In genomic region chr5:76154434-76155165, GRCm38 (mm10) we compare ENCODE assay signal across 17 mouse cellular contexts. TPM values are rescaled to one million over a fixed set of nuclear protein-coding genes. Genes with fewer than 3 reads are reported as not detected.
DNase-seq lines count a peak whose midpoint lies in the region; ATAC-seq lines count a peak whose summit lies in the region.
"Had no signal": no experiment of that assay in that cellular context is flagged by ENCODE, and none has a peak within 500 bp of the region (broad histone marks: within the 10 kb centered on the region; RNA-seq: fewer than 3 reads in every experiment).

No protein-coding gene starts in this region.

- no peak overlapping the region for H3K4me2 ChIP-seq in liver, embryonic 16.5 days (ENCODE audit: low read depth, low read length)
- H3K4me2 ChIP-seq in liver, embryonic 12.5 days = no peak overlapping the region
- peak overlapping the region; percentile 41 for H3K4me2 ChIP-seq in heart, embryonic 15.5 days
- H3K4me2 ChIP-seq in intestine, embryonic 16.5 days (ENCODE audit: low read depth, low read length) = no peak overlapping the region
- no peak overlapping the region for H3K4me2 ChIP-seq in stomach, embryonic 15.5 days
- H3K4me2 ChIP-seq: hindbrain, embryonic 15.5 days; liver, embryonic 13.5 days; midbrain, embryonic 11.5 days had no signal

- H3K9me3 ChIP-seq in liver, embryonic 16.5 days (replicated peaks; ENCODE audit: control insufficient read depth, low read length) = no peaks in the 10 kb centered on the region
- H3K9me3 ChIP-seq in liver, embryonic 12.5 days (replicated peaks) = no peaks in the 10 kb centered on the region
- no peaks in the 10 kb centered on the region for H3K9me3 ChIP-seq in heart, embryonic 15.5 days (replicated peaks)
- no peaks in the 10 kb centered on the region for H3K9me3 ChIP-seq in intestine, embryonic 16.5 days (ENCODE audit: control insufficient read depth, low read length)
- no peaks in the 10 kb centered on the region for H3K9me3 ChIP-seq in stomach, embryonic 15.5 days
- no peaks in the 10 kb centered on the region for H3K9me3 ChIP-seq in forebrain, embryonic 10.5 days
- H3K9me3 ChIP-seq: hindbrain, embryonic 15.5 days; liver, embryonic 13.5 days had no signal

- no peak overlapping the region for H3K27ac ChIP-seq in liver, embryonic 16.5 days (ENCODE audit: low read length)
- H3K27ac ChIP-seq in liver, embryonic 12.5 days = no peak overlapping the region
- H3K27ac ChIP-seq in heart, embryonic 15.5 days = peak overlapping the region; percentile 82
- no peak overlapping the region for H3K27ac ChIP-seq in intestine, embryonic 16.5 days (ENCODE audit: low read length)
- no peak overlapping the region for H3K27ac ChIP-seq in stomach, embryonic 15.5 days
- H3K27ac ChIP-seq in forebrain, embryonic 10.5 days = no peak overlapping the region
- H3K27ac ChIP-seq: hindbrain, embryonic 15.5 days; liver, embryonic 13.5 days had no signal

- no peak for DNase-seq in right cerebral cortex, postnatal 25 days
- DNase-seq in forebrain, embryonic 10.5 days (ENCODE audit: extremely low spot score, low spot score) = no peak
- DNase-seq: cerebellum, adult 8-10 months; gastrocnemius, postnatal 36 days; liver, embryonic 13.5 days; thymus, adult 2 months had no signal

- no peaks in the 10 kb centered on the region for H3K4me1 ChIP-seq in liver, embryonic 16.5 days (ENCODE audit: control insufficient read depth, low read depth, low read length)
- peaks cover 2% of the 10 kb centered on the region; the same call in 1 of the 2 replicates for H3K4me1 ChIP-seq in liver, embryonic 12.5 days
- H3K4me1 ChIP-seq in heart, embryonic 15.5 days (replicated peaks) = peaks cover 18% of the 10 kb centered on the region
- H3K4me1 ChIP-seq in intestine, embryonic 16.5 days (ENCODE audit: control insufficient read depth, insufficient read depth, low read length) = no peaks in the 10 kb centered on the region; the same call in 1 of the 2 replicates
- H3K4me1 ChIP-seq in stomach, embryonic 15.5 days = no peaks in the 10 kb centered on the region
- no peaks in the 10 kb centered on the region for H3K4me1 ChIP-seq in forebrain, embryonic 10.5 days
- H3K4me1 ChIP-seq: hindbrain, embryonic 15.5 days; liver, embryonic 13.5 days had no signal

- H3K27me3 ChIP-seq in liver, embryonic 16.5 days (ENCODE audit: control insufficient read depth, insufficient read depth, low read depth, low read length) = no peaks in the 10 kb centered on the region
- no peaks in the 10 kb centered on the region for H3K27me3 ChIP-seq in liver, embryonic 12.5 days (replicated peaks)
- H3K27me3 ChIP-seq in heart, embryonic 15.5 days = no peaks in the 10 kb centered on the region
- H3K27me3 ChIP-seq in intestine, embryonic 16.5 days (replicated peaks; ENCODE audit: control insufficient read depth, insufficient read depth, low read length) = no peaks in the 10 kb centered on the region
- H3K27me3 ChIP-seq in stomach, embryonic 15.5 days (replicated peaks) = no peaks in the 10 kb centered on the region
- H3K27me3 ChIP-seq in forebrain, embryonic 10.5 days (ENCODE audit: poor library complexity, severe bottlenecking) = no peaks in the 10 kb centered on the region
- H3K27me3 ChIP-seq: hindbrain, embryonic 15.5 days; liver, embryonic 13.5 days had no signal

- ATAC-seq in liver, embryonic 16.5 days (ENCODE audit: low read depth) = 0 out of 2 replicates have a peak, but pooled peaks have one; percentile 9
- ATAC-seq in liver, embryonic 12.5 days = no peak
- peak; percentile 89 for ATAC-seq in heart, embryonic 15.5 days (replicated peaks; ENCODE audit: insufficient number of reproducible peaks, insufficient read depth, low FRiP score, low read depth)
- ATAC-seq in intestine, embryonic 16.5 days = peak; percentile 90
- ATAC-seq in stomach, embryonic 15.5 days (ENCODE audit: insufficient read depth, low FRiP score, low read depth) = peak; percentile 71
- ATAC-seq: activated CD4-positive, CD25-positive, alpha-beta regulatory T cell, adult 4 months; CD4-positive, CD25-positive, alpha-beta regulatory T cell, adult 4 months had no signal

- H3K9ac ChIP-seq in liver, embryonic 16.5 days (ENCODE audit: low read depth, low read length) = no peak overlapping the region
- H3K9ac ChIP-seq in liver, embryonic 12.5 days = no peak overlapping the region
- H3K9ac ChIP-seq in heart, embryonic 15.5 days = no peak overlapping the region
- no peak overlapping the region for H3K9ac ChIP-seq in intestine, embryonic 16.5 days (ENCODE audit: low read depth, low read length)
- H3K9ac ChIP-seq in stomach, embryonic 15.5 days = no peak overlapping the region
- H3K9ac ChIP-seq: hindbrain, embryonic 15.5 days; liver, embryonic 13.5 days had no signal

- H3K36me3 ChIP-seq in liver, embryonic 16.5 days (ENCODE audit: control insufficient read depth, insufficient read depth) = peaks cover 3% of the 10 kb centered on the region; the same call in 1 of the 2 replicates
- peaks cover 29% of the 10 kb centered on the region for H3K36me3 ChIP-seq in liver, embryonic 12.5 days
- H3K36me3 ChIP-seq in heart, embryonic 15.5 days = peaks cover 27% of the 10 kb centered on the region
- H3K36me3 ChIP-seq in intestine, embryonic 16.5 days (ENCODE audit: control insufficient read depth, insufficient read depth, low read length) = peaks cover 3% of the 10 kb centered on the region; the same call in 1 of the 2 replicates
- H3K36me3 ChIP-seq in stomach, embryonic 15.5 days = peaks cover 17% of the 10 kb centered on the region
- peaks cover 45% of the 10 kb centered on the region for H3K36me3 ChIP-seq in forebrain, embryonic 10.5 days (replicated peaks)

- WGBS in liver, embryonic 16.5 days (ENCODE audit: insufficient replicate concordance) = 79% methylated on average over 21 of the region's 21 CpGs
- 84% methylated on average over 21 of the region's 21 CpGs for WGBS in liver, embryonic 12.5 days (ENCODE audit: insufficient replicate concordance)
- WGBS in heart, embryonic 15.5 days = 50% methylated on average over 21 of the region's 21 CpGs
- 67% methylated on average over 21 of the region's 21 CpGs for WGBS in intestine, embryonic 16.5 days
- WGBS in stomach, embryonic 15.5 days = 75% methylated on average over 21 of the region's 21 CpGs
- WGBS in forebrain, embryonic 10.5 days = 96% methylated on average over 21 of the region's 21 CpGs

- no peak overlapping the region for H3K4me3 ChIP-seq in liver, embryonic 16.5 days (ENCODE audit: low read depth, low read length)
- no peak overlapping the region for H3K4me3 ChIP-seq in liver, embryonic 12.5 days
- H3K4me3 ChIP-seq in heart, embryonic 15.5 days = no peak overlapping the region
- no peak overlapping the region for H3K4me3 ChIP-seq in intestine, embryonic 16.5 days (ENCODE audit: low read length)
- no peak overlapping the region for H3K4me3 ChIP-seq in stomach, embryonic 15.5 days (replicated peaks)
- no peak overlapping the region for H3K4me3 ChIP-seq in forebrain, embryonic 10.5 days
- H3K4me3 ChIP-seq: erythroblast, embryonic 14.5 days; hindbrain, embryonic 15.5 days; liver, embryonic 13.5 days; myocyte had no signal

RNA-seq across cellular contexts. Expression of gene Srd5a3, which starts 14.5 kb away (rescaled TPM):
- polyA plus RNA-seq in liver, embryonic 16.5 days (2015; fragmentation: Nextera tagmentation; extraction: Ambion mirVana) = 11.8 and 12.6 TPM in 2 replicates
- 16.6 and 17.4 TPM in 2 replicates for polyA plus RNA-seq in liver, embryonic 12.5 days (2016; fragmentation: Nextera tagmentation; extraction: Ambion mirVana)
- polyA plus RNA-seq in heart, embryonic 15.5 days (2015; fragmentation: Nextera tagmentation; extraction: Ambion mirVana) = 25.8 and 32.3 TPM in 2 replicates
- polyA plus RNA-seq in intestine, embryonic 16.5 days (2015; fragmentation: Nextera tagmentation; extraction: Ambion mirVana) = 40.8 and 43.0 TPM in 2 replicates
- 38.0 and 41.1 TPM in 2 replicates for polyA plus RNA-seq in stomach, embryonic 15.5 days (2015; fragmentation: Nextera tagmentation; extraction: Ambion mirVana)
- 22.8 and 22.9 TPM in 2 replicates for polyA plus RNA-seq in forebrain, embryonic 10.5 days (2016; fragmentation: Nextera tagmentation; extraction: Ambion mirVana)

RNA-seq across cellular contexts. Expression of gene Tmem165, which starts 29.1 kb away (rescaled TPM):
- polyA plus RNA-seq in liver, embryonic 16.5 days (2015; fragmentation: Nextera tagmentation; extraction: Ambion mirVana) = 18.9 and 20.4 TPM in 2 replicates
- 57.4 and 59.9 TPM in 2 replicates for polyA plus RNA-seq in liver, embryonic 12.5 days (2016; fragmentation: Nextera tagmentation; extraction: Ambion mirVana)
- 62.7 and 72.2 TPM in 2 replicates for polyA plus RNA-seq in heart, embryonic 15.5 days (2015; fragmentation: Nextera tagmentation; extraction: Ambion mirVana)
- 58.8 and 60.5 TPM in 2 replicates for polyA plus RNA-seq in intestine, embryonic 16.5 days (2015; fragmentation: Nextera tagmentation; extraction: Ambion mirVana)
- 98.1 and 99.0 TPM in 2 replicates for polyA plus RNA-seq in stomach, embryonic 15.5 days (2015; fragmentation: Nextera tagmentation; extraction: Ambion mirVana)
- 65.7 and 79.4 TPM in 2 replicates for polyA plus RNA-seq in forebrain, embryonic 10.5 days (2016; fragmentation: Nextera tagmentation; extraction: Ambion mirVana)
